Mouse (Mus musculus) embryo, embryonic 9.5 days (tissue): Measurements from ENCODE around the gene Atp6v1g2.

Experiments used
- DNase-seq: peaks from one replicate; pipeline ENCODE4 v3.0.0-alpha.2; 2017; ENCODE audit errors: extremely low spot score

The Atp6v1g2 gene

DNA sequence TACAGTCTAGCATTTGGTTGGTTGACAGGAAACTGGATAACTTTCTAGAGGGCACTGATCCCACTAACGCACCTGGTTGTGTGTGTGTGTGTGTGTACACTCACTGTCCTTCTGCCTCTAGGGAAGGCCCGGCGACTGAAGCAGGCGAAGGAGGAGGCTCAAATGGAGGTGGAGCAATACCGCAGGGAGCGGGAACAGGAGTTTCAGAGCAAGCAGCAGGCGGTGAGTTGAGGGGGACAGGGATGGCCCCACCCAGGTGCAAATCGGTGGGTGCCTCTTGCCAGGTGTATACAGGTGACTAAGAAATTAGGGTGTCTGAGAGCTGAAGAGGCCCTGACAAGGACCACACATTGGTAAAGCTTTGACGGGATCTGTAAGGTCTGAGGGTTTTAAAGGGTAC is 3.5 kb downstream of the Atp6v1g2 start:
- no peak for DNase-seq

DNA sequence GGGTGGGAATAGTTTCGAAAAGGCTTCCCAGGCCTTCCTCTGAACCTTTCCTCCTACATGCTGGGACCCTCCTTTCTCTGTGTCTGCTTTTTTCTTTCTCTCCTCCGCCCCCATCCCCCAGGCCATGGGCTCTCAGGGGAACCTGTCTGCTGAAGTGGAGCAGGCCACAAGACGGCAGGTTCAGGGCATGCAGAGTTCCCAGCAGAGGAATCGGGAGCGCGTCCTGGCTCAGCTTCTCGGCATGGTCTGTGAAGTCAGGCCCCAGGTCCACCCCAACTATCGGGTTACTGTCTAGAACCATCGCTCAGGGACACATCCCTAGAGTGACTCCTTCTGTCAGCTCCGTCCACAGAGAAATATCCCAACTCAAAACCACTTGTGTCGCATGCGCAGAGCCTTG is 4.0 kb downstream of the Atp6v1g2 start:
- DNase-seq = no peak

DNA sequence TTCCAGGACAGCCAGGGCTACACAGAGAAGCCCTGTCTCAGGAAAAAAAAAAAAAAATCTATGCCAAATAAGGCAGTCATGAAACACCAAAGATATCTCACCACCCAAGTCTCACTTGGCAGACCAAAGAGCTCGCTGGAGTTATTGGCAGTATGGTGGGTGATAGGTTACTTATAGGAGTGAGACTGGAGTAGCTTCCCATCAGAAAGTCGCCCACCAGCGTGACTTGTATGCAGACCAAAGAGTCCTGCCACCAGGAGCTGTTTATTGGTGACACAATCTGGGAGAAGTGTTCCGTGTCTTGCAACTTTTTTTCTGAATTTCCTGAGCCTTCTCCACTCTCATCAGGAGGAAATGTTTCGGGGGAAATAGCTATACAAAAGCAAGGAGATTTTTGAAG is 6.2 kb downstream of the Atp6v1g2 start:
- no peak for DNase-seq

DNA sequence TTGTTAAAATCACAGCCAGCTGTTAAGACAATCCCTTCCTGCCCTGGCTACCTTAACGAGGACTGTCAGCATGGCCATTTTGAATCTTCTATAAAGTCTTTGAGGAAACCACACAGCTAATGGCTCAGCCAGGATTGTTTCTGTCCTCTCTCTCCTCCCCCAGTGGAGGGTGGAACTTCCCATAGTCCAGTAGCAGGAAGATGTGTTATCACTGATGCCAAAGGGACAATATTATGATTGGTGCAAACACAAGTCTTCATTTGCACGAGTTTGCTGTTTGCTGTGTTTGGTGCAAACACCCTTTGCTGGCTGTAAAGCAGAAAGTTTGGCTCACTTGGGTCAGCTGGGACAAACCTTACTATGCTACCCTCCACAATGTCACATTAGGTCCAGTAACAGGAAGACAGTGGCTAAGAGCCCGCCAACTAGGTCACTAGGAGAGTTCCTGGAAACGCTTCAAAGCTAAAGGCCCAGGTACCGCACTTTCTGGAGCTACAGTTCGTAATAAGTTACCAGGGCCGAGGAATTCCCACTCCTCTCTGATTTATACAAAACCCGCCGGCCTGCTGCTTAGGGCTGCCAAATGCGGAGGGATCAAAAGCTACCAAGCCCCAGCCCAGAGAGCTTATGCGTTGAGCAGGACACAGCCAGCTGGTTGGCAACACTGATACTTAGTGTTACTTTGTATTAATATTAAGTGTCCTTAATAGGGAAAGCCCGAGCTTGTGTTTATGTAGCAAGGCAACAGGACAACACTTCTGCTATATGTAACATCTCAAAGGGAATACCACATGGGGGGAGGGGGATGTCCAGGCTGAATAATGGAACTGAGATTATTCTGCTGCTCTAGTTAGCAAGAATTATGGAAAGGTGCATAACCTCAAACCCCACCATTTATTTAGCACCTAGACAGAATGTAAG is 7.2 kb downstream of the Atp6v1g2 start:
- no peak for DNase-seq

DNA sequence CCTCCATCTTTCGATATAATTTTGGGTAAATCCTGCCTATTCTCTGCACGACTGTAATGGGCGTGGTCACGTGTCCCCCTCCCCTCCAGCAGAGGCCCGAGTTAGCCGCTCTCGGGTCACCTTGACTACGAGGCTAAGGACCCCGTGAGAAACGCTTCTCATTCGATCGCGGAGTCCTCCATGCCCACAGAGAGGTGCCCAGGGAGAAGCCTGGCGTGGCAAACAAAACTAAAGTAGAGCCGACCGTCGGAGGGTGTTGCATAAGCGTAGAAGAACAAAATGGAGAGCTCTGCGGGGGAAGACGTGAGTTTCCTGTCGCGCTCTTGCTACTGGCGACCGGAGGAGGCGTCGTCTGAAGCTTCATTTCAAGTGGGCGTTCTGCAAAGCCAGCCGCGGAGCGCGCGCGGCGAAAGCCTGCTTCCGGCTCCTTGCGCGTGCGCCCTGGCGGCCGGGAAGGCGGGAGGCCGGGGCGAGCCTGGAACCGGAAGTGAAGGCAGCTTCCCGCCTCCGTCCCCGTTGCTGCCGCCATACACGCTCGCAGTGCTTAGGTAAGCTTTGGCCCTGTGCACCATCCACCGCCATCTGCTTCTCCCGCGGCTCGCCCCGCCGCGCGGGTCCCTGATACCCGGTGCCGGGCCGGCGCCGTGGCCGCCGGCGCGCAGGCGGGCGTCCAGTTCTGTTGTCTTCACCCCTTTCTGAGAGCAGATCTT is 8.0 kb downstream of the Atp6v1g2 start, which contains the start of gene Ddx39b:
TSS of gene Ddx39b (plus strand) at position 442 of the 710 bp plus-strand sequence.
- peak; percentile 97 for DNase-seq

DNA sequence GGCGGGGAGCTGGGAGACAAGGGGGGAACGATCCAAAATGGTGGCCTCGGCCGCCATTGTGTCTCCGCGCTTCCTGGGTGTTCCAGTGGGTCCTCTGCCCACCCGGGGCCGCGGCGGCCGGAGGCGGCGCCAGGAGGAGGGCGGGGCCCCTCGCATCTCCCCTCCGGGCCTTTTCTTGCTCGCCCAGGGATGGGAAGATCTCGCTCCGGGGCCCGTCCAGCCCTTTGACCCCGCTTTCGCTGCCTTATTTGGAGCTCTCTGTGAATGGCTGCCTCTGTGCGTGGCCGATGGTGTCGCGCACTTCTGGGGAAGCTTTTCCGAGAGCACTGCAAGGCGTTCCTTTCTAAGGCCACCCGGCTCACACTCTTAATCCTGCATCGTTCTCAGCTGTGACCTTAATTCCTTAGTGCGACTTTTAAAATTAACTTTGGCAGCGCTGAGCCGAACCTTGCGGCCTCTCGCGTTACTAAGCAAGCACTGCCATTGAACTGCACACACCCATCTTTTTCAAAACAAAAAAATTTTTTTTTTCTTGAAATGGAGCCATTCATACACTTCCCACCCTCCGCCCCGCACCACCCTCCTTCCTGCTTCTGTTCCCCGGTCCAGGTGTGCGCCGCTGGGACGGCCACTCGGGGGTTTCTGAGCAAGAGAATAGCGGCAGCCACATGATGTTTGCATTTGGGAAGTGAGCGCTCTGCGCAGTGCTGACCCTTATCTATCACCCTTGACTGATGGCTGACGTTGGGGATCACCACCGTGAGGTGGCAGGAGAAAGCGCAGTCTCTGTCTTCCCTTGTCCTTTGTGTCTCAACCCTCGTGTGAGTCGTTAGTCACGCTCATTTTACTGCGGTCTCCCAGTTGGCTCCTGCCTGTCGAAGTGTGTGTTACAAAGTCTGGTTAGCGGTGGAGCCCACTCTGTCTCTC is 8.8 kb downstream of the Atp6v1g2 start:
- peak; percentile 68 for DNase-seq

DNA sequence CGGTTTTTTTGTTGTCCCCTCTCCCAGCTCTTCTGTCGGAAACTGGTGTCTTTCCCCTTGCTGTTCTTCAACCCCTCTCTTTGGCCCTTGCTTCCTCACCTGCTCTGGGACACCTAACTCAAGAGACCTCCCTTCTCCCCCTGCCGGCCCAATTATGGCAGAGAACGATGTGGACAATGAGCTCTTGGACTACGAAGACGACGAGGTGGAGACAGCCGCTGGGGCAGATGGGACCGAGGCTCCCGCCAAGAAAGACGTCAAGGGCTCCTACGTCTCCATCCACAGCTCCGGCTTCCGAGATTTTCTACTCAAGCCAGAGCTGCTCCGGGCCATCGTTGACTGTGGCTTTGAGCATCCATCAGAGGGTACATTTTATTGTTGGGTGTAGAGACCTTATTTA is 9.6 kb downstream of the Atp6v1g2 start:
- DNase-seq = peak; percentile 61

DNA sequence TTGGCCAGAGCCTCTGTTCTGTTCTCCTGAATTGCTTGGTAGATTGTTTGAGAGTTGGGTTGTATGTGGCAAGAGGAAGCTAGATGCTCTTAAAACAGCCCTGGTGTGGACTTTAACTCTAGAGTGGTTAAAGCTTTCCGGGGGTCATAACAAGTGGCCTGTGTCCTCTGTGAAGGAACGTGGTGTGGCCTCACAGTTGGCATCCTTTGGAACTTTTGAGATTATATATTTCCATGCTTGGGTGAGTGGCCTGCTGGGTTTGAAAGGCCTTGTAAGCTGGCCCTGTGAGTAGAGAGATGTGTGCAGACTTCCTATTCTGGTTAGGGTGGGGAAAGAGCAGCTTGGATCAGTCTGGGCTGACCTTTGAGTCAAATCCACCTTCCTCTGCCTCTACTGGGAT is 11.5 kb downstream of the Atp6v1g2 start:
- no peak for DNase-seq

DNA sequence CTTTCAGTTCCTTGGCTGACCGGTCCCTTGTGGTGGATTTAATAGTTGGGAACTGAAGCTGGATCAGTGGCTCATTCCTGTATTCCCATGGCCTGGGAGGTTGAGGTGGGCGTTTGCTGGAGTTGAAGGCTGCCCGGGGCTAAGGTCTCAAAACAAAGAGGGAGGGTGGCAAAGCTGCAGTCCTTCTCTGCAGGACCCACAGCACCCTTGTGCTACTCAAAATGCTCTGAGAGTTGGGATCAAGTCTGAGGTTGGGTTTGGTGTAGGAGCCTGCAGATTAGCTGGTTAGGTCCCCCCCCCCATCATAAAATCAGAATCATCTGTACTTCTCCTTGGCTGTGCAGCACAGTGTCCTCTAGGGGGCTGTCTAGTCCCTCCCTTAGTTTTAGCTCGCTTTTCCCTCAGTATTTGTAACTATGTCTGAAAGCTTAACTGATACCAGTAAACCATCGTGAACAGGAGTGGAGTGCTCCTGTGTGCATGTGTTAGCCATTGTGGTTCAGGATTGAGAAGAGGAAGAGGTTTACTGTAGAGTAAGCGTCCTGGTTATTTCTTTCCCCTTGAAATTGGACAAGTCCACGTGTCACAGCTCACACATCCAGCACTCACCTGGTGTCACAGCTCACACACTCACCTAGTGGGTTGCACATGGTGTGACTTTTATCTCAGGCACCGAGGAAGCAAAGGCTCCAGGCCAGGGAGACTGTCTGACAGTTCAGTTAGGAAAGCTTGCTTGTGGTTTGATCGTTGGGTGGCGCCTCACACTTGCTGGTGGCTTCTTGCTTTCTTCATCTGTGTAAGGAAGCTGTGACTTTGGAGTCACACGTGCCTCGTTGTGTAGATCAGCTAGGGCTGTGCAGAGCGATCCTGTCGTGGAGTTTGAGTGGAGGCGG is 12.5 kb downstream of the Atp6v1g2 start:
- no peak for DNase-seq

DNA sequence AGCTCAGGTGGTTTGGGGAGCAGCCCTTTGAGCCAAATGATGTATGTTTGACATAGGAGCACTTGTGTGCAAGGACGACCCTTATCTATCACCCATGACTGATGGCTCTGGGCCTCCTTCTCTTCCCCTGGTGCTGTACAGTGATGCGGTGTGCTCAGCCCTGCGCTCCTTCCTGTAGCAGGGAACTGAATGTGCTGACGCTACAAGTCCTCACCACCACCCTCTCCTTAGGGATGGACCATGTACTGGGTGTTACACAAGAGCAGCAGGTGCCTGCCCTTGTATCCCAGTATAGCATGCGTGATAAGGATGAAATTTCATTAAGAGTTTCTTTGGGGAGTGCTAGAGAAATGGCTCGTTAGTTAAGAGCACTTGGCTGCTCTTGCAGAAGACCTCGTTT is 13.7 kb downstream of the Atp6v1g2 start:
- DNase-seq = no peak

DNA sequence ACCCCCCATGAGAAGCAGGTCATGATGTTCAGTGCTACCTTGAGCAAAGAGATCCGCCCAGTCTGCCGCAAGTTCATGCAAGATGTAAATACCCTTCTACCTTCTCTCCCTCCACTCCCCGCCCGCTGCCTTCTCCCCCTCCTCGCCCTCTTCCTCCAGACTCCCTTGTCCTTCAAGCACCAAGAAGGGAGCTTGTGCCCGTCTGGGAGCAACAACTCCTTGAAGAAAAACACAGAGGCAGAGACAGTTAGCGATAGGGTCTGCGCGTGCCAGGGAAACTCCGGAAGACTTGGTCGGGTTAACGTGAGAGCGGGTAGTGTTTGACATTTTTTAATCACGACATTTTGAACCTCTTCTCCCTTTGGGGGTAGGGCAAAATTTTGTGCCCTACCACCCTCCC is 15.5 kb downstream of the Atp6v1g2 start:
- no peak for DNase-seq

DNA sequence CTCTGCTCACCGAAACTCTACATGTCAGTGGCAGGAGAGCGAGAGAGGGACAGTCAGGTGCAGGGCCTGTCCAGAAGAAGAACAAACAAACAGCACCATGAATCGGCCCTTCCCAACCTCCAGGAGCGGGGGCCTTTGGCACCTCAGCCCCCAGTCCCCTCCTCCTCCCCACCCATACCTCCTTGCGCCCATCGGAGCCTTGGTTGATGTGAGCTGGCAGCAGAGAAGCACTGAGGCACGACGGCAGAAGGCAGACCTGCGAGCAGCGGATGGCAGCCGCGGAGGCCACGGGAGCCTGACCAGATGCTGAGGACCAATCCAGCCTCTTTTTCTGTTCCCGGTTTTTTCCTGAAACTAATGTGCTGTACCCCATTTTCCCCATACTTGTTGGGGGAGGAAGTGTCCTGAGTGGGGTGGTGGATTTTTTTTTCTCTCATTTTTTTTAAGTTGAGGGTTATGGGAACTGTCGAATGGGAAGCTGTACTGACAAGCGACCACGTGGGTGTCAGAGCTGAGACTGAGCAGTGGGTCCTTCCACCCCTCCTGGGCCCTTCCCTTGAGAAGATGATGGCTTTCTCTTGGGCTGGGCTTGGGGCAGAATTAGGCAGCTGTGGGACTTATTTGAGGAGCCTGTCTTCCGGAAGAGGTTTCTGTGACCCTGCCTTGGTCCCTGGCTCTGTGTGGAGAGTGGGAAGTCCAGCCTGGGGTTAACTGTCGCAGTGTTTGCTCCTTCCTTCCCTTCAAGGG is 16.2 kb downstream of the Atp6v1g2 start:
- no peak for DNase-seq

DNA sequence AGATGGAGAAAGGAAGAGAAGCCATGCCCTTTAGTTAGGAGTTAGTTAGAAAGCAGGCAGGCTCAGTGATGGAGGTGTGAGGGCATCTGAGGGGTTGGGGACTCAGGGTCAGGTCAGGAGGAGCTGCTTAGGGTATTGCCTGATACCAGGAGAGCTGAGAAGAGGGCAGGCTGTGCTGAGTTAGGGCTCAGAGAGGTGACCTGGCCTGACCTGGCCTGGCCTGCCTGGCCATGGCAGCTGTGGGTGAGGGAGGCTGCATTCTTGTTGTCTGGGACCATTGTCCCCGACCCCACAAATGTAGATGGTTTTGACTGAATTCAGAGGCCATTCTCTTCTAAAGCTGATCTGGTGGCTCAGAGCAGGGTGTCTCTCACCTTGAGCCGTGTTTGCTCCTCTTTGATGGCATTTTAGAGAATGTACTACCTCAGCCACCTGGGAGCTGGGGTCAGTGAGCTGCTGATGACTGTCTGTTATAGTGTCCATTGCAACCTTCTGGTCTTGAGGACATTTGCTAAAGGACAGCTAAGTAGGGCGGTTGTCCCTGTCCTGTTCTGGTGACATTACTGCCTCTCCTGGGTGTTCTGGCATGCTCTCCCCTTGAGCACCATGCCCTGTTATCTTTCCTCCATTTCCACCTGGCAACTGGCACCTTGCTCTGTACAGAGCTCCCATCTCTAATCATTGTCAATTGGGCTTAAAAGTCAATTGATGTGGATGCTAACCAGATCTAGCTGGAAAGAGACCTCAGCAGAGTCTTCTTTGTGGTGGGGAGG is 17.1 kb downstream of the Atp6v1g2 start:
- no peak for DNase-seq

DNA sequence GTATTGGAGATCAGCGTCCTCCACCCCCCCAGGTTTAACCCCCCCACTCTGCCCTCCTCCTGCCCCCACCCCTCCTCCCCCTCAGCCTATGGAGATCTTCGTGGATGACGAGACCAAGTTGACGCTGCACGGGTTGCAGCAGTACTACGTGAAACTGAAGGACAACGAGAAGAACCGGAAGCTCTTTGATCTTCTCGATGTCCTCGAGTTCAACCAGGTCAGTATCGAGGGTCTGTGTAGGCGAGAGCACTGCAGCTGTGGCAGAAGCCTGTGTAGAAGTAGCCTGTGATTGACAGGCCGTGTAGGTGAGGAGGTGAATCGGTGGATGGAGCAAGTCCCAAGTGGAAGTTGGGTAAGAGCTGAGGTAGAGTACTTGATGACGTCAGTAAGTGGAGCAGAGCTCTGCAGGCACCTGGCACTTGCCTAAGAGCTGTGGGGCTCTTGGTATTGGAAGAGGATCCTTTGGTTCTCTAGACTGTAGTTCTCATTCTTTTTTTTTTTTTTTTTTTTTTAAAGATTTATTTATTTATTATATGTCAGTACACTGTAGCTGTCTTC is 17.8 kb downstream of the Atp6v1g2 start:
- no peak for DNase-seq

DNA sequence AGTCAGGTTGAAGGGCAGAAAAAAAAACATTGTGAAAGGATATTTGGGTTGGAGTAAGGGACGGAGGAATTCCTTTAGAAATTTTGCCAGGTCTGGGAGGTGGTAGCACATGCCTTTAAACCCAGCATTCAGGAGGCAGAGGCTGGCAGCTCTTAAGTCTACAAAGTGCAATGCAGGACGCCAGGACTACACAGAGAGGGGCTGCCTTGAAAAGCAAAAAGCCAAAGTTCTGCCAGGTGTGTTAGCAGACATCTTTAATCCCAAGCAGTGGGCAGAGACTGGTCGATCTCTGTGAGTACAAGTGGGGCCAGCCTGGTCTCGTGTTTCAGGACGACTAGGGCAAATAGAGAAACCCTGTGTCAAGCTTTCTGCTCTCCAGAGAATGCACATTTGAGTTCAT is 18.5 kb downstream of the Atp6v1g2 start:
- no peak for DNase-seq

DNA sequence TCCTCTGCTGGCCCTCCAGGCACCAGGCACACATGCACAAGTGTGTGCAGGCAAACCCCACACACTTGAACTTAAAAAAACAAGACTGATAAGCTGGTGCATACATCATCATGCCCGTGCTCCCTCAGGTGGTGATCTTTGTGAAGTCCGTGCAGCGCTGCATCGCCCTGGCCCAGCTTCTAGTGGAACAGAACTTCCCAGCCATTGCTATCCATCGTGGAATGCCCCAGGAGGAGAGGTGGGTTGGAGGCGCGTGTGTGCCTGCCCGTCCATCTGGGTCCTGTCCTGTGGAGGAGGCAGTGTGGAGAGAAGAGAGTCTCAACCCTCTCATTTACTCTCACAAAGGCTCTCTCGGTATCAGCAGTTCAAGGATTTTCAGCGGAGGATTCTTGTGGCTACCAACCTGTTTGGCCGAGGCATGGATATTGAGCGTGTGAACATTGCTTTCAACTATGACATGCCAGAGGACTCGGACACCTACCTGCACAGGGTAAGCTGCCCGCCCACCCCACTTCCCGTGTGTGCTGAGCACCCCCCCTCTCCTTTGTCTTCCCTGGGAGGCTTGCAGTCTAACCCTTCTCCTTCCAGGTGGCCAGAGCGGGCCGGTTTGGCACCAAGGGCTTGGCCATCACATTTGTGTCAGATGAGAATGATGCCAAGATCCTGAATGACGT is 19.3 kb downstream of the Atp6v1g2 start:
- no peak for DNase-seq

DNA sequence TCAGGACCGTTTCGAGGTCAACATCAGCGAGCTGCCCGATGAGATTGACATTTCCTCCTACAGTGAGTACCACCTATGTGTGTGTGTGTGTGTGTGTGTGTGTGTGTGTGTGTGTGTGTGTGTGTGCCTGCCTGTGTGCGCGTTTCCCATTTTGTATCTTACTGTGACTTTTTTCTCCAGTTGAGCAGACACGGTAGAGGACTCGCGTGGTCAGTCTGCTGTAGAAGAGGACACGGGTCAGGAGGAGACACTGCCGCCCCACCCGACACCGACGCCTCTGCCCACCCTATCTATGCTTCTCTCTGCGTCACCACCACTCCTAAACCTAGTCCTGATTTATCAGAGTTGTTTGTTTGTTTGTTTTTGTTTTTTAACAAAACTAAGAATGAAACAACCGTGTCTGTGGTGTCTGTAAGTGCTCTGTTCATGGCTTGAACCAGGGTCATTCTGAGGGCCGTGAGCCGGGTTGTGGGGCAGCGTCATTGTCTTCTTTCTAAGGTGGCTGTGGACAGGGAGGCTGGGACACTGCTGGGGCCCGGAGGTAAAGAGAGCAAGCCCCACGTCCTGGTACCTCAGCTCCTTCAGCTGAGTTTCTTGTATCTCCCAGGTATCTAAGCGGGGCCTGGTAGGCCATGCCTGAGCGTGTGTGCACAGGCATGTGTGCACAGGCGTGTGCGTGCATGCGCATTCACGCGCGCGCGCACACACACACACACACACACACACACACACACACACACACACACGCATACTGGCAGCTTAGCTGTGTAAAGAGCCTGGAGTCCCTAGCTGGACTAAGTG is 20.0 kb downstream of the Atp6v1g2 start:
- no peak for DNase-seq
